Mouse (Mus musculus) small intestine, adult 2 months (tissue): ENCODE results near the gene Gm10518. TPM values are rescaled to one million over a fixed set of nuclear protein-coding genes. Genes with fewer than 3 reads are reported as not detected.

Experiments
- H3K27ac ChIP-seq: fragments of 200-500 bp; 2 replicates; pipeline ENCODE4 v1.5.1; 2012; ENCODE audit warnings: low read depth, low read length, control low read depth, inconsistent platforms; ENCODE audit not compliant: insufficient read depth
- H3K27me3 ChIP-seq: fragments of 200-500 bp; 2 replicates; pipeline ENCODE4 v1.6.1; 2012; ENCODE audit warnings: mild to moderate bottlenecking, moderate library complexity, low read length, inconsistent platforms; ENCODE audit not compliant: control insufficient read depth, insufficient read depth
- H3K36me3 ChIP-seq: fragments of 200-500 bp; 2 replicates; pipeline ENCODE4 v1.6.1; 2012; ENCODE audit warnings: mild to moderate bottlenecking, low read length, control low read depth, inconsistent platforms; ENCODE audit not compliant: control insufficient read depth, insufficient read depth
- H3K4me1 ChIP-seq: fragments of 200-500 bp; 2 replicates; pipeline ENCODE4 v1.6.1; 2012; ENCODE audit warnings: low read length, inconsistent platforms, mixed read lengths; ENCODE audit not compliant: control insufficient read depth, insufficient read depth, insufficient read length
- H3K4me3 ChIP-seq: fragments of 200-500 bp; 2 replicates; pipeline ENCODE4 v1.5.1; 2012; ENCODE audit warnings: low read depth, mild to moderate bottlenecking, control low read depth, inconsistent platforms, low read length, moderate library complexity
- CTCF ChIP-seq: fragments of 200-500 bp; IDR thresholded peaks from 2 replicates; pipeline ENCODE4 v1.5.1; 2012; ENCODE audit warnings: low read depth, mild to moderate bottlenecking, control low read depth, inconsistent platforms, low read length, moderate library complexity, mixed read lengths; ENCODE audit not compliant: insufficient replicate concordance, insufficient read length; ENCODE audit errors: extremely low read depth
- POLR2A ChIP-seq: fragments of 200-500 bp; IDR thresholded peaks from 2 replicates; pipeline ENCODE4 v1.6.1; 2012; ENCODE audit warnings: low read depth, mild to moderate bottlenecking, control low read depth, inconsistent platforms, low read length, moderate library complexity
- WGBS: fragments of 180-500 bp; shearing (Covaris S2); methylation state at CpG from one replicate; pipeline ENCODE4 v1.1.7; 2018; 5-methylcytosine and 5-hydroxymethylcytosine counted together
- polyA plus RNA-seq: library from polyadenylated mRNA; depleted of rRNA; stranded (reverse); fragments of >200 nt; gene quantifications from 2 replicates; pipeline ENCODE4 v1.2.3, GENCODE M21; 2012; rRNA removed

The Gm10518 gene
- polyA plus RNA-seq, 1 experiment = not detected

DNA sequence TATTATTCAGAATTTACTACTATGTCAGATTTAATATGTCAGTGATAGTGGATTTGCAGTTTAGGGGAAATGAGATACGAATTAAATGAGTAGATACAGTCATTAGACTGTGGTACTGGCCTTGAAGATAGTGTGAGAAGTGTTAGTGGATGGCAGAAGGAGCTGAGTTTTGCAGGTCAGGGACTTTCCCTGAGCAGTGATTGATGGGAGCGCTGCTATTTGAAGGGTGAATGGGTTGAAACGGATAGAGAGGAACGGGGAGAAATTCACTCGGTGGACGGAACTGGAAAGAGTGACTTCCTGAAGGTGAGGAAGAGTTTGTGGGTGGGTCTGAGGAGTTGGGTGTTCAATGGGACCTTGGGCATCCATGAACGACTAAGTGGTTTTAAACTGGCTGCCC, 44.0 kb downstream of the Gm10518 start:
- no peak for TF ChIP-seq CTCF
- no peak for TF ChIP-seq POLR2A
- WGBS = 44% methylated on average over 7 of the region's 7 CpGs

DNA sequence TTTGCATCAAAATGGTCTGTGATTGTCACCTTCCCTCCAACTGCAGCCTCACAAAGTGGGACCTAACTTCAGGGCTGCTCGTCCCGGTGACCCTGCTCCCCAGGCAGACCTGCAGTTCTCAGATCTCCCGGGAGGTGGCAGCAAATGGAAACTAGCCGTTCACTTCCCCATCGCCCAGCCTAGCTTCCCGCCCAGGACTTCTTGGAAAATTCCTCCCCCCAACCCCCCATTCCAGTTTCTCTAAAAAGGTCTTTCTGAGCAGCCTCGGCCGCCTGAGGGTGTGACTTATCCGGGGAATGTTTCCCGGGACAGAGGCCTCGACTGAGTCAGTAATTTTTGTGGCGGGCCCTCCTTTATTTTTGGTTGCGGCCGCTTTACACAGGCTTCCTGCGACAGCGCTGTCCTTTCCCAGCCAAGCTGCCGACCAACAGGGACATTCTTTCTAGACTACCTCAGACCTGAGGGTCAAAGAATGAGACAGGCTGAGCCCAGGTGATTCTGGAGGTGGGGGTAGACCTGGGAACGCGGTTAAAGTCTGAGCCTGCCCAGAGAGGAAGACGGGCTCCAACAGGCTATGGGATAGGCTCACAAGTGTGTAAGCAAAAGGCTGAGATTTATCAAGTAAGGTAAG, 44.7 kb downstream of the Gm10518 start:
- peak overlapping the region; percentile 52 for H3K4me3 ChIP-seq
- no peak for TF ChIP-seq POLR2A
- TF ChIP-seq CTCF = peak; percentile 85
- WGBS = 5% methylated on average over 20 of the region's 20 CpGs
- H3K27ac ChIP-seq = no peak overlapping the region
- no peaks in the 10 kb centered on the region for H3K27me3 ChIP-seq
- no peaks in the 10 kb centered on the region for H3K36me3 ChIP-seq
- H3K4me1 ChIP-seq = peaks cover 3% of the 10 kb centered on the region; the same call in 1 of the 2 replicates

More for the DNA sequence above, 44.0 kb downstream of the Gm10518 start:
- H3K4me3 ChIP-seq = no peak overlapping the region
- peaks cover 3% of the 10 kb centered on the region; the same call in 1 of the 2 replicates for H3K4me1 ChIP-seq
- no peaks in the 10 kb centered on the region for H3K36me3 ChIP-seq
- no peaks in the 10 kb centered on the region for H3K27me3 ChIP-seq
- no peak overlapping the region for H3K27ac ChIP-seq

DNA sequence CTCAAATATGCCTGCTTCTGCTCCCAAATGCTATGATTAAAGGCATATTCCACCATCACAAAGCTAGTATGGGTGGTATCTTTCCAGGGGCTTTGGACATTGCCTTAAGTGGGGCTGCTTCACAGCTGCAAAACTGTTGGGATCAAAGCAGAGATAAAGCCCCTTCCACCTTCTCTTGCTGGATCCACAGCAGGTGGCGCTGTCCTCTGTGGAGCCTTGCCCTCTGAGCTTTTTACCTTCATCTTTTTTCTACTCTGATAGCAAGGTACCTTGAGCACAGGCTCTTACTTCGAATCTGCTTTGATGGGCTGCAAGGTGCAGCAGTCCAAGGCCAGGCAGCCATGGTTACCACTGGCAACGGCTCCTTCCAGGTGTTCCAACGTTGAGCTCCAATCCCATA, 50.2 kb downstream of the Gm10518 start:
- Histone ChIP-seq H3K4me1 (no peaks in the 10 kb centered on the region), H3K36me3 (no peaks in the 10 kb centered on the region), H3K27me3 (no peaks in the 10 kb centered on the region), H3K27ac (no peak overlapping the region), H3K4me3 (no peak overlapping the region)
- TF ChIP-seq CTCF (peak; percentile 69; the same call in 1 of the 2 replicates), POLR2A (no peak)
- 14% methylated on average over 4 of the region's 4 CpGs for WGBS

Other genes with a start within 250 kb of the Gm10518 start
- 8.3 and 8.4 TPM in 2 replicates for gene Sccpdh, start 135.2 kb upstream of the Gm10518 start, polyA plus RNA-seq
- not detected in 2 replicates for gene Kif28, start 58.1 kb upstream of the Gm10518 start, polyA plus RNA-seq
- gene Ahctf1, start 304 bp downstream of the Gm10518 start, polyA plus RNA-seq = 1.5 and 2.2 TPM in 2 replicates
- 3.3 and 6.6 TPM in 2 replicates for gene Cdc42bpa, start 157.1 kb downstream of the Gm10518 start, polyA plus RNA-seq